Mouse (Mus musculus) retina, postnatal 7 days (tissue): ENCODE measurements around the gene Gimap4.

Experiments
- DNase-seq: peaks from one replicate; pipeline ENCODE4 v3.0.0-alpha.2; 2012; ENCODE audit warnings: low read depth, low spot score

Gene Gimap4

GRCm38 (mm10) chr6:48684319-48684718 is at the start of gene Gimap4:
Gene Gimap4 (plus strand): TSS chr6:48684549.
- no peak for DNase-seq

DNA sequence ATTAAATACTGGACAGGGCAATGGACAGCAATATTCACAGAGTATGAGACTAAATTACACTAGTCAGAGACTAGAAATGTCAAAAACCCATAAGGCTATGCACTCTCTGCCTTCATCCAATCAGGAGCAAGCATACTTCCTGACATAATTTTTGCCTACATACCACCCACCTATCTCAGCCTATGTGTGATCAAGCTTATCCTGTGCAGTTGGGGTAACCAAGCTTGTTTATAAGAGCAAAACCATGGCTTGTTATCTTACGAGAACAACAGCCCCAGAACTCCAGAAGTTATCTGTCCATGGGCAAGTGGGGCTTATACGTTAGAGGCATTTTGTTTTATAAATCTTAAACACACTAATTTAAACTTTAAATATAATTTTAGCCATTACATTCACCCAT is 49.2 kb upstream of the Gimap4 start:
- DNase-seq, result no peak

GRCm38 (mm10) chr6:48636515-48636914 is 47.8 kb upstream of the Gimap4 start:
- DNase-seq, result no peak

DNA sequence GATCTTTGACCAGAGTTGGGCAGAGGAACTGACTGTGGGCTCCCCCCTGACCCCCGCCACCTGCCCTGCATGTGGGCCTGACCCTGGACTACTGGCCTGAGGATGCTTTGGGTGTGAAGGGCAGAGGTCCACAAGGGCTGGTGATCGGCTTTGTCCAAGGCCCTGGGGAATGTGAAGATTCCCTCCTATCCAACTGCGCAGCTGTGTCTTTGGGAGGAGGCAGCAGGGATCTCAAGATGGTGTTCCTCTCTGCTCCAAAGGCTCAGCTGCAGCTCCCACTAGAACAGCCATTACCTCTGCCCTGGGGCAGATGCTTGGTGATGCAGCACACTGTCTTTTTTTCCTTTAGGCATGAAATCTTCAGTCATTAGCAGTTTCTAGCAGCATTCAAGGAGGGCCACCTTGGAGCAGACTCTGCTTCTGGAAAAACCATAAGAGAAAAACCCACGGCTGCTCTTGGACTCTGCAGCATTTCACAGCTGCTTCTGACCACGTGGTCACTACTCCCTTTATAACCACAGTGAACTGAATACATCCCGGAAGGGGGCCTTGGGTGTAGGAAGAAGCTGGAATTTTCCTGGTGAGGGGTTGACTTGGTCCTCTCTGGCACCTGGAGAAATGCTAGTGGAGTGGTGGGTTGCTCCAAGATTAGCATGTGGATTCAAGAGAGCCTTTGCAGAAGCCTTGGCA is 46.4 kb upstream of the Gimap4 start:
- DNase-seq, result no peak

GRCm38 (mm10) chr6:48638553-48638952 is 45.8 kb upstream of the Gimap4 start:
- no peak for DNase-seq

DNA sequence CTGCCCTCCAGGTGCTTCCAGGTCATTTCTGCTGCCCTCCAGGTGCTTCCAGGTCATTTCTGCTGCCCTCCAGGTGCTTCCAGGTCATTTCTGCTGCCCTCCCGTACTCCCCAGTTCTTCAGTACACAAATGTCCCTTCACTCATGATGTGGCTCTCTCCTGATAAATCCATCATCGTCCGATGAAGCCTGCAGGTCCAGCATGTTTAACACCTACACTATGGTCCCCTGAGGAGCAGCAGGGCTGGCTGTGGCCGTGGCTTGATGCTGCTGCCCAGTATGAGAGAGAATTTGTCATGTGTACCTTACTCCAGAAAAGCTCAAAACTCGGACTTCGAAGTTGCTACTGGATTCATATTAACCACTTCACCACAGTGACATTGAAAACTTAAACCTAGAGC is 43.0 kb upstream of the Gimap4 start:
- DNase-seq, result no peak

DNA sequence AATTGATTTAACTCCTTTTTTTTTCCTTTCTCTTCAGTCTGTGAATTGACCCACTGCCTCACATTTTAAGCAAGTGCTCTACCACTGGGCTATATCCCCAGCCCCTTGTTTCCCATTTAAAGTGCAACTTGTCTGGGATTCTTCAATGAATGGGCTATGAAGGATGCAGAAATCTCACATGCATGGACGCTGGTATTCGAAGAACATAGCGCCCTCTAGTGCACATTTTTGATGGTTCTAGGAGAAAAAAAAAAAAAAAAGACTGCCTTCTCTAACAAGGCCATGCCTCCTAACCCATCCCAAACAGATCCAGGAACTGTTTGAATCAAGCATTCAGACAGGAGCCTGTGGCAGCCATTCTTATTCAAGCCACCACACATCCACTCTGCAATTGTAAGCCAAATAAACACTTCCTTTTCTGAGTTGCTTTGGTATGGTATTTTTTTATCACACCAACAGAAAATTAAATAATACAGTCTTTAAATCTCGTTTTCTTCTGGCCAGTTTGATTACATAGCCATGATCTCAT is 41.5 kb upstream of the Gimap4 start:
- DNase-seq, result peak; percentile 73

GRCm38 (mm10) chr6:48645660-48646308 is 38.6 kb upstream of the Gimap4 start:
- DNase-seq, result peak; percentile 51

- DNase-seq, result no peak
Measured at GRCm38 (mm10) chr6:48646309-48646690, 38.0 kb upstream of the Gimap4 start.

DNA sequence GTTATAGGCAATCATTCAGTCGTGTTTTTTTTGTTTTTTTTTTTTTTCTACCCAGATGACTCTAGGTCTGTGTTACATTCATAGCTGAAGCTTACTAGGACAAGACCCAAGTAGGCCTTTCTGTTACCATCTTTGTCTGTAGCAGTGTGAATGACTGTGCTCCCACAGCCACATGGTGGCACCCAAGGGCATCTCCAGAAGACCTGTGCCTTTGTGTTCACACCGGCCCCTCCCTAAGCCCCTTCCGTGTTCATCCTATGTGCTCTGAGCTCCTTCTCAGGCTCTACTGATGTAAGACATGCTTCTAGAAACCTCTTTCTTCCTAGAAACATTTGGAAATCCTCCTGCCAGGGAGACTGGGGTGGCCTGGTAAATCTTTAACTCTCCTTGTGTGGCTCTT is 37.4 kb upstream of the Gimap4 start, which contains the start of gene Gimap8:
TSS of gene Gimap8 (plus strand) at position 240 of the 400 bp plus-strand sequence.
- no peak for DNase-seq

GRCm38 (mm10) chr6:48647611-48648010 is 36.7 kb upstream of the Gimap4 start:
- DNase-seq, result no peak

DNA sequence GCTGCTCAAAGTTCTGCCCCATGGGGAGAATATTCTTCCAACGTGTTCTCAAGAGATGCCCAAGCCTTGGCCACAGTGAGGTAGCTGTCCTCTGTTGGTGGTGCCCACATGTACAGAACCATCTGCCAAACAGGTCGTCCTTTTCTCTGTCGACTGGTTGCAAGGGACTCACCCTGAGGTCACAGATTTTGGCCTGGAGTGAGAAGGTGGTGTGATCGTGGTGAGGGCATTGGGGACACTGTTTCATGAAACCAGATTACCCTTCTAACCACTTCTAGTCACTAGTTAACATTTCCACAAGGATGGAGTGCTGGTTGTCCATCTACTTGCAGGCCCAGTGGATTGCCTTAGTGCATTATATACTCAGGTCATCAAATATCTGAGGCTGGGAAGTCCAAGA is 35.6 kb upstream of the Gimap4 start:
- no peak for DNase-seq

GRCm38 (mm10) chr6:48650041-48650440 is 34.3 kb upstream of the Gimap4 start:
- DNase-seq, result no peak

GRCm38 (mm10) chr6:48658721-48659120 is 25.6 kb upstream of the Gimap4 start:
- DNase-seq, result no peak

GRCm38 (mm10) chr6:48664750-48665149 is 19.6 kb upstream of the Gimap4 start:
- no peak for DNase-seq

DNA sequence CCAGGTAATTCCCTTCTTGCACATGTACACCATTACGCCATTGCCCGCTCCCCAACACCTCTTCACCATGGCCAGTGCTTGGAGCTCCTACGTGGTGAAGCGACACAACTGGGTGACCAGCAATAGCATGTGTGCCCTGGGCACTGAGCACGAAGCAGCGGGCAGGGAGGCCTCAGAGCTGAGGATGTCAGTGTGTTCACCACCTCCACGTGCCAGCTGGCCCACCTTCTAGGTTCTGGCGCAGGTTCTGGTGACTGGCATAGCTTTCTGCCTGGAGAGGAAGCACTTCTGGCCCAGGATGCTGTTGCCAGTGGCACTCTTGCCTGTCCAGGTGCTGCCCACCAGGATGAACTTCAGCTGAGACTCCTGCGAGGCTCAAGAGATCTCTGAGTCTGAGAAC is 18.9 kb upstream of the Gimap4 start:
- DNase-seq, result no peak

GRCm38 (mm10) chr6:48666159-48666586 is 18.2 kb upstream of the Gimap4 start:
- DNase-seq, result no peak

- no peak for DNase-seq
Measured at GRCm38 (mm10) chr6:48668022-48668421, 16.3 kb upstream of the Gimap4 start.

DNA sequence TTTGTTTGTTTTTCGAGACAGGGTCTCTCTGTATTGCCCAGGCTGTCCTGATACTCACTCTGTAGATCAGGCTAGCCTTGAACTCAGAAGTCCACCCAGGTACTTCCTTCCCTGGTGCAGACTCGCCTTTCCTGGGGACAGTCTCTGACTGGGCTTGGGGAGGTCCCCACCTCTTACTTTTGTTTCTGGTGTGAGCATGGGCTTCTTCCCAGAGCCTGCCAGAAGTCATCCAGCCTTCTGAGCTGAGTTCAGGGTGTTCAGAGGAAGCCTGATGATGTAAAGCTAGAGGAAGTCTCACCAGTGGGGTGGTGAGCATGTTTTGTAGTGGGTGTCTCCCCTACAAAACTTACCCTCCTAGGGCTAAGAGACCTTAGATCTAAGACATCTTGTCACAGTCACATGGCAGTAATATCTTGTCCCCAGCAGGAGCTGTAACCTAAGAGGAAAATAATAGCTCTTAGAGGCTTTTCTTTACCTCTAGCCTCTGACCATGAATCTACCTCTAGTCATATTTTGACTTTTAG is 14.8 kb upstream of the Gimap4 start:
- no peak for DNase-seq

GRCm38 (mm10) chr6:48674291-48675058 is 9.9 kb upstream of the Gimap4 start:
- no peak for DNase-seq

GRCm38 (mm10) chr6:48675400-48675930 is 8.9 kb upstream of the Gimap4 start:
- no peak for DNase-seq
